Mouse (Mus musculus): ENCODE measurements around the gene Tceal3. TPM values are rescaled to one million over a fixed set of nuclear protein-coding genes. Genes with fewer than 3 reads are reported as not detected.
"Not testable (repeated sequence)": the region's sequence is repeated elsewhere in the genome, so short reads cannot be mapped to it uniquely, and the experiment has no call there.

Gene Tceal3
- total RNA-seq, 2 experiments from 2014 or later: 0.79 to 0.84 TPM

DNA sequence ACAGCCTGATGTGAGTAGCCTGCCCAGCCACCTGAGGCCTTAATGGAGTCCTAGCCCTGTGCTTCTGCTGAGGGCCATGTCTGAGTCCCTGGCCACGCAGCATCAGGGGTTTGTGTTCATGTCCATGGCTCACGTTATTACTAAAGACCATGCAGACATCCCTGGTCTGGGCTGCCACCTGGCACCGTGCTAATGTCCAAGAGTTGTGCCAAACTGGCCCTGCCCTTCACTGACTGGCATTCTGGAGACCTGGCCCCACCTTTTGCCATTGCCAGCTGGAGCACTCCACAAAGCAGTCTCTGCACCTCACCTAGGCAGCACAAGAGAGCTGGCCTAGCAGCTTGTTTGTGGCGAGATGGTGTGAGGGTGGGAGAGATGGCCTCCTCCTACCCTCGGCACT lies 102.6 kb downstream of the Tceal3 start:
- intact Hi-C loops (cut with DNase I): no loop called here
- DNase-seq: no peak

DNA sequence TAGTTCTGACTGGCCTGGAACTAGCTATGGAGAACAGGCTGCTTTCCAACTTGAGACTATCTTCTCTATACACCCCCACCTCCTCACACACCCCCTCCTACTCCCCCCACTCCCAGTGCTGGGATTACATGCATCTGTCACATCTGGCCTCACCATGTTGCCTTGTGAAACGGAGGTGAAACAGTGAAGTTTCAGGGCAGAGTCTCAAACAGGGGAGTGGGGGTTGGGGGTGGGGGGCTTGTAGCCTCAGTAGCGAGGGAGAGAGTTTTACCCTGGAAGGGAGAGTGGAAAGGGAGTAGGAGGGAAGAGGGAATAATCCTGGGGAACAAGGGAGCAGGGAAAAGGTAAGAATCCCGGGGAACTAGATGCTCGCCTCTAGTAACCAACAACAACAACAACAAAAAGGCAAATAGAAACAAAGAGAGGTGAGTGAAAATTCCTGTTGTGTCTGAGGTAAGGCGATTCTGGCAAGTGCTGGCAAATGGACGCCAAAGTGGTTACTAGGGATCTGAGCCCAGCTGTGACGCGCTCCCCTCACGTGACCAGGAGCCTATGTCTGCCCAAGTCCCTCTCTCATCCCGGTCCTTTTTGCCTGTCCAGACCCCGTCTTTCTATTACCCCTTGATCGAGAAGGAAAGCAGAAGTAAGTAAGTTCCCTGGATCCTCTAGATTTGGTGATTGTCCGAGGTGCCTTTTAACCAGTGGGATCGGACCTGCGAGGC lies 117.0 kb downstream of the Tceal3 start, which contains the start of gene Tceal1:
Tceal1 (plus strand) TSS at position 537 of the 722 bp plus-strand sequence.
- intact Hi-C loops (cut with DNase I): no loop called here
- DNase-seq: peak; percentile 67 to 78

GRCm38 (mm10) chrX:136708168-136708681 lies 117.6 kb downstream of the Tceal3 start:
- DNase-seq: peak; percentile 54 to 59
- intact Hi-C loops (cut with DNase I): no loop called here

- intact Hi-C loops (cut with DNase I): no loop called here
- no peak for DNase-seq
Measured at GRCm38 (mm10) chrX:136708782-136709181, 118.1 kb downstream of the Tceal3 start.

DNA sequence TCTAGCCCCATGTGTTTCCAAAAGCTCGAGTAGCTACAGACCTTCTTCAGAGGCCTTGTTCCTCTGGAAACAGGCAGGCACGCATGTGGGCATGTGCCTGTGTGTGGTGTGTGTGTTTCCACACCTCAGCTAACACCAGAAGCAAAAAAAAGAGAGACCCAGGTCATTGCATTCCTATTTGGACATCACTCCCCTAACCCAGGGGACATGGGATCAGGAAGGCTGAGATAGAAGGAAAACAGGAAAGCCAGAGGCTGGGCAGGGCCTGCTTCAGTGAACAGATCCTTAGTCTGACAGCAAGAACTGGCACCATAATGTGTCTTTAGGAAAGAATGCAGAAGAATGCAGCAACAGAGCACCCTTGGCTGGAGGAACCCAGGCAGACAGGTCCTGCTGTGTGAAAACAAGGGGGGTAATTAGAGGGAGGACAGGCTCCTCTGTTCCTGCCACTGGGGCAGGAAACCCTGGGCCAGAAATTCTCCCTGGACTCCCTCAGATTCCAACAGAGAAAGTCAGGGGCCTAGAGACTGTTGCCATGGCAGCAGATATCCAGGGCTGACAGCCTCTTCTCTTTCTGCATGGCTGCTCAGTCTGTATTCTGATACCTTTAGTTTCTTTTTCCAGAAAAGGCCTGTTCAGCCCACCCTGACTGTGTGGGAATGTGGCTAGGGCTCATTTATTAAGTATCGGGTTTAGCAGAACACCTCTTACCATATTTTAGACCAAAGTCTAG lies 124.3 kb downstream of the Tceal3 start:
- DNase-seq; intact Hi-C loops (cut with DNase I): not testable (repeated sequence)

Other genes starting within 250 kb of the Tceal3 start
- not detected for gene Kir3dl1, start 72.8 kb upstream of the Tceal3 start, total RNA-seq (2021)
- gene Kir3dl2, start 46.8 kb upstream of the Tceal3 start, total RNA-seq (2021): not detected
- gene Tceal1, start 117.1 kb downstream of the Tceal3 start, total RNA-seq (2021): 1 to 10 TPM; 5.1 to 6.2 TPM
- 100 to 1,000 TPM; 167 to 171 TPM for gene Morf4l2, start 152.8 kb downstream of the Tceal3 start, total RNA-seq (2021)
- not detected for gene Glra4, start 189.3 kb downstream of the Tceal3 start, total RNA-seq (2021)
- 1 to 10 TPM; 4.0 to 4.8 TPM for gene Plp1, start 231.8 kb downstream of the Tceal3 start, total RNA-seq (2021)